Mouse (Mus musculus) liver, postnatal 0 days (tissue): Measurements from ENCODE around the gene Dlg3.

Experiments
- CTCF ChIP-seq: sonication (generic); IDR thresholded peaks from 2 replicates; pipeline ENCODE4 v1.5.1; 2016; ENCODE audit warnings: antibody characterized with exemption, low read depth
- EP300 ChIP-seq: IDR thresholded peaks from 2 replicates; pipeline ENCODE4 v1.6.1; 2016; ENCODE audit warnings: antibody characterized with exemption, low read depth, mild to moderate bottlenecking

- TF ChIP-seq CTCF (no peak), EP300 (no peak)
Observed at GRCm38 (mm10) chrX:100825557-100825956, 58.0 kb downstream of the Dlg3 start.
